Mouse (Mus musculus) olfactory bulb, adult 2 months (tissue): Measurements from ENCODE around the gene Hist2h2bb.
"Not testable (repeated sequence)": the region's sequence is repeated elsewhere in the genome, so short reads cannot be mapped to it uniquely, and the experiment has no call there.

ENCODE experiments used
- CTCF ChIP-seq: fragments of 200-500 bp; IDR thresholded peaks from 2 replicates; pipeline ENCODE4 v1.5.1; 2012; ENCODE audit warnings: low read depth, mild to moderate bottlenecking, low read length, moderate library complexity; ENCODE audit not compliant: insufficient read depth
- POLR2A ChIP-seq: fragments of 200-500 bp; IDR thresholded peaks from 2 replicates; pipeline ENCODE4 v1.6.1; 2012; ENCODE audit warnings: mild to moderate bottlenecking, low read depth, low read length, moderate library complexity; ENCODE audit not compliant: insufficient read depth

DNA sequence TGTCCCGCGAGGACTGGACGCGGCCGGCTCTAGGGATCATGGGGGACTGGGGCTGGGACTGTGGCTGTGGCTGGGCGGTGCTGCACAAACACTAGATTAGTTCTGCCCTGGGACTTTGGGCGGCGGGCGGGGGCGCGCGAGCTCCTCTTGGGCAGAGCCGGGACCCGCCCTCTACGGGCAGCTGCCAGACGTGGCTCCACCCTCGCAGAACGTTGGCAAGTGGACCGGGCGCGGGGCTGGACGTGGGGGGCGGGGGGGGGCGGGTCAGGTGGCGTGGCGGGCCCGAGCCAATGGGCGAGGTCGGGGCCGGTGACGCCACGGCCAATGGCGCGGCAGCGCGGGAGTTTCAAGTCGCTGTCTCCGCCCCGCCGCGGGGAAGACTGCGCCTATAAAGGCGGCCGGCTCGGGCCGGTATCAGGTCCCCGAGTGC is 23.1 kb upstream of the Hist2h2bb start, which contains the start of gene Hist2h3c1:
- not testable (repeated sequence) for TF ChIP-seq POLR2A, CTCF
